Mouse (Mus musculus): ENCODE measurements around the gene Mis18bp1.

DNA sequence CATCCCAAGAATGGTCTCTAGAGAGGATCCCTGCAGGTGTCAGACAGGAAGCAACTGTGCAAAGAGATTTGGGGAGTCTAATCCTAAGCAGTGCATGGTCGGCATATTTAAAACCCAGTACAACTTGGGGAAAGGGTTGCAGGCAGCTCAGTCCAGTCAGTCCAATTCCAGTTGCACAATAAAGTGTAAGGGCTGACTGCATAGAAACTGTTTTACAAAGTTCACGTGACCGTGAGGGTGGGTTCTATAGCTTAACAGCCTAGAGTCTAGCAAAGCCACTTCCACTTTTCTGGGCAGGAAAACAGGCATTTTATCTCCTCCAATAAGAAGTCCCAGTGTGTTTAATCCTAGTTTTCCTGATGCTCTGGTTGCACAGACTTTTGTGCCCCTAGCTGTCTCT lies 60.9 kb downstream of the Mis18bp1 start:
- no peak for TF ChIP-seq CTCF (IDR thresholded peaks at IDR 0.05; ENCODE audit: extremely low read depth, insufficient read length, insufficient replicate concordance, low read depth, low read length)
- TF ChIP-seq POLR2A (IDR thresholded peaks at IDR 0.05; ENCODE audit: low read depth, low read length), result no peak
